In genomic region chr10:25434358-25435044, GRCm38 (mm10) we compare ENCODE assay signal across 9 mouse cellular contexts.
DNase-seq lines count a peak whose midpoint lies in the region; ATAC-seq and TF ChIP-seq lines count a peak whose summit lies in the region.
"Had no signal": no experiment of that assay in that cellular context is flagged by ENCODE, and none has a peak within 500 bp of the region (broad histone marks: within the 10 kb centered on the region; RNA-seq: fewer than 3 reads in every experiment).

No protein-coding gene starts in this region.

- no peaks in the 10 kb centered on the region for H3K36me3 ChIP-seq in heart, embryonic 14.5 days (ENCODE audit: control insufficient read depth, insufficient read depth, low read length)
- no peaks in the 10 kb centered on the region for H3K36me3 ChIP-seq in limb, embryonic 10.5 days
- H3K36me3 ChIP-seq in small intestine, adult 2 months (ENCODE audit: control insufficient read depth, insufficient read depth, low read length), result no peaks in the 10 kb centered on the region
- H3K36me3 ChIP-seq: limb, embryonic 15.5 days had no signal

- H3K4me2 ChIP-seq in heart, embryonic 14.5 days (ENCODE audit: low read length), result peak overlapping the region; percentile 42
- H3K4me2 ChIP-seq: limb, embryonic 15.5 days had no signal

- peak overlapping the region; percentile 34; the same call in 1 of the 2 replicates for H3K9ac ChIP-seq in heart, embryonic 14.5 days (ENCODE audit: low read length)
- H3K9ac ChIP-seq: limb, embryonic 15.5 days had no signal

- H3K4me1 ChIP-seq in heart, embryonic 14.5 days (ENCODE audit: control insufficient read depth in 2 of 2, insufficient read depth in 2 of 2, low read length in 2 of 2), result peaks cover 29 to 48% of the 10 kb centered on the region in 2 experiments
- H3K4me1 ChIP-seq in limb, embryonic 10.5 days, result peaks cover 46% of the 10 kb centered on the region
- peaks cover 17% of the 10 kb centered on the region; the same call in 1 of the 2 replicates for H3K4me1 ChIP-seq in small intestine, adult 2 months (ENCODE audit: control insufficient read depth, insufficient read depth, insufficient read length, low read length)

- no peak for TF ChIP-seq POLR2A in small intestine, adult 2 months (IDR thresholded peaks at IDR 0.05; ENCODE audit: low read depth, low read length)

- H3K9me3 ChIP-seq in heart, embryonic 14.5 days (ENCODE audit: control insufficient read depth, low read length), result no peaks in the 10 kb centered on the region
- no peaks in the 10 kb centered on the region for H3K9me3 ChIP-seq in limb, embryonic 10.5 days (replicated peaks)
- H3K9me3 ChIP-seq: limb, embryonic 15.5 days had no signal

- no peak for TF ChIP-seq CTCF in layer of hippocampus, adult 2 months (conservative IDR thresholded peaks at IDR 0.05)
- no peak for TF ChIP-seq CTCF in small intestine, adult 2 months (IDR thresholded peaks at IDR 0.05; ENCODE audit: extremely low read depth, insufficient read length, insufficient replicate concordance, low read depth, low read length)

- peak overlapping the region; percentile 1; the same call in 1 of the 2 replicates for H3K27ac ChIP-seq in layer of hippocampus, adult 2 months
- peak overlapping the region; percentile 46 to 73 for H3K27ac ChIP-seq in heart, embryonic 14.5 days (replicated peaks in 1 of 2; ENCODE audit: control insufficient read depth in 1 of 2, insufficient read depth in 1 of 2, low read depth in 2 of 2, low read length in 2 of 2)
- 0 out of 2 replicates have a peak overlapping the region, but pooled peaks have one; percentile 20 for H3K27ac ChIP-seq in limb, embryonic 10.5 days
- peak overlapping the region; percentile 65 for H3K27ac ChIP-seq in small intestine, adult 2 months (ENCODE audit: insufficient read depth, low read depth, low read length)

- 0 out of 2 replicates have a peak, but pooled peaks have one; percentile 26 for ATAC-seq in heart, embryonic 14.5 days (ENCODE audit: insufficient number of reproducible peaks, insufficient read depth, low FRiP score, low read depth)

- no peaks in the 10 kb centered on the region for H3K27me3 ChIP-seq in heart, embryonic 14.5 days (ENCODE audit: control insufficient read depth, insufficient read depth, low read length)
- H3K27me3 ChIP-seq in limb, embryonic 10.5 days (ENCODE audit: low read depth, poor library complexity, severe bottlenecking), result no peaks in the 10 kb centered on the region
- H3K27me3 ChIP-seq in small intestine, adult 2 months (ENCODE audit: control insufficient read depth, insufficient read depth, low read length), result no peaks in the 10 kb centered on the region
- H3K27me3 ChIP-seq: limb, embryonic 15.5 days had no signal

- no peak for DNase-seq in layer of hippocampus, adult 2 months (ENCODE audit: low spot score in 2 of 2)
- DNase-seq in layer of hippocampus, postnatal 25 days (ENCODE audit: extremely low spot score in 1 of 2, low spot score in 1 of 2), result no peak
- no peak for DNase-seq in limb, embryonic 10.5 days (ENCODE audit: low spot score)
- no peak for DNase-seq in urinary bladder, postnatal 4 days (ENCODE audit: low spot score in 2 of 2)
- no peak for DNase-seq in cerebellum, postnatal 25 days
- DNase-seq in left cerebral cortex, adult 8-10 months (ENCODE audit: low spot score in 2 of 2), result no peak

- no peak overlapping the region for H3K4me3 ChIP-seq in layer of hippocampus, adult 2 months
- H3K4me3 ChIP-seq in heart, embryonic 14.5 days (ENCODE audit: control insufficient read depth in 1 of 2, insufficient read depth in 1 of 2, low read depth in 1 of 2, low read length in 2 of 2), result peak overlapping the region; percentile 1 to 3; a peak in 1 of 4 replicates
- H3K4me3 ChIP-seq in limb, embryonic 10.5 days, result no peak overlapping the region
- peak overlapping the region; percentile 11 for H3K4me3 ChIP-seq in small intestine, adult 2 months (ENCODE audit: low read depth, low read length)
- H3K4me3 ChIP-seq: limb, embryonic 15.5 days had no signal

- WGBS in heart, embryonic 14.5 days, result 26% methylated on average over 13 of the region's 13 CpGs
- 74% methylated on average over 13 of the region's 13 CpGs for WGBS in limb, embryonic 10.5 days
- WGBS in small intestine, adult 2 months, result 13% methylated on average over 13 of the region's 13 CpGs

Comparison
In these comparisons a context has a peak if more than half of its experiments do, and no peak if none do; other contexts are left out.
1. H3K27ac ChIP-seq: peak in every context shown above with its lines; median percentile 65 in small intestine, adult 2 months; 60 in heart, embryonic 14.5 days; 20 in limb, embryonic 10.5 days; 1 in layer of hippocampus, adult 2 months.
2. H3K4me3 ChIP-seq: peak in heart, embryonic 14.5 days (2 of 2) and small intestine, adult 2 months (single experiment); none in layer of hippocampus, adult 2 months (single experiment) and limb, embryonic 10.5 days (single experiment).